Mouse (Mus musculus) liver, postnatal 0 days (tissue): ENCODE measurements around the gene Dnajc16. TPM values are rescaled to one million over a fixed set of nuclear protein-coding genes. Genes with fewer than 3 reads are reported as not detected.

Experiments used
- ATAC-seq: fragments of 200-750 bp; cut with Nextera tagmentation; 2 replicates; pipeline ENCODE4 v1.8.0; 2017; ENCODE audit warnings: mild to moderate bottlenecking, moderate library complexity
- DNase-seq: peaks from one replicate; pipeline ENCODE4 v3.0.0-alpha.2; 2016
- H3K27ac ChIP-seq: fragments of 300-500 bp; sonication (generic); 2 replicates; pipeline ENCODE4 v1.5.1; 2014; ENCODE audit warnings: antibody characterized with exemption, moderate library complexity, mild to moderate bottlenecking, low read depth
- H3K27me3 ChIP-seq: fragments of 300-500 bp; sonication (generic); 2 replicates; pipeline ENCODE4 v1.6.1; 2014; ENCODE audit warnings: low read length, control low read depth, mixed read lengths; ENCODE audit not compliant: insufficient read depth
- H3K36me3 ChIP-seq: fragments of 300-500 bp; sonication (generic); replicated peaks from 2 replicates; pipeline ENCODE4 v1.6.1; 2014; ENCODE audit warnings: mild to moderate bottlenecking, control low read depth, low read length, moderate library complexity, mixed read lengths; ENCODE audit not compliant: insufficient read depth
- H3K4me1 ChIP-seq: fragments of 300-500 bp; sonication (generic); 2 replicates; pipeline ENCODE4 v1.6.1; 2014; ENCODE audit warnings: antibody characterized with exemption, mild to moderate bottlenecking, control low read depth; ENCODE audit not compliant: insufficient read depth
- H3K4me2 ChIP-seq: fragments of 300-500 bp; sonication (generic); 2 replicates; pipeline ENCODE4 v1.6.1; 2014; ENCODE audit warnings: low read depth, mild to moderate bottlenecking, low read length, moderate library complexity, mixed read lengths
- H3K4me3 ChIP-seq: fragments of 300-500 bp; sonication (generic); 2 replicates; pipeline ENCODE4 v1.5.1; 2014; ENCODE audit warnings: low read depth, low read length
- H3K9ac ChIP-seq: fragments of 300-500 bp; sonication (generic); replicated peaks from 2 replicates; pipeline ENCODE4 v1.6.1; 2014; ENCODE audit warnings: mild to moderate bottlenecking, moderate library complexity
- H3K9me3 ChIP-seq: fragments of 300-500 bp; sonication (generic); 2 replicates; pipeline ENCODE4 v1.6.1; 2016; ENCODE audit warnings: mild to moderate bottlenecking, control low read depth, low read length, mixed read lengths
- CTCF ChIP-seq: sonication (generic); IDR thresholded peaks from 2 replicates; pipeline ENCODE4 v1.5.1; 2016; ENCODE audit warnings: antibody characterized with exemption, low read depth
- EP300 ChIP-seq: IDR thresholded peaks from 2 replicates; pipeline ENCODE4 v1.6.1; 2016; ENCODE audit warnings: antibody characterized with exemption, low read depth, mild to moderate bottlenecking
- WGBS: fragments of 180-500 bp; shearing (Covaris S2); extraction: QIAGEN DNeasy Blood & Tissue Kit; methylation state at CpG from one replicate; pipeline ENCODE4 v1.1.7; 2014; ENCODE audit not compliant: insufficient replicate concordance; 5-methylcytosine and 5-hydroxymethylcytosine counted together
- polyA plus RNA-seq: library from polyadenylated mRNA; unstranded; fragments of >200 nt; fragmentation: Nextera tagmentation; extraction: Ambion mirVana; gene quantifications from 2 replicates; pipeline ENCODE4 v1.2.1, GENCODE M21; 2015

The Dnajc16 gene
- polyA plus RNA-seq, 1 experiment from 2014 or later = 2.7 TPM

DNA sequence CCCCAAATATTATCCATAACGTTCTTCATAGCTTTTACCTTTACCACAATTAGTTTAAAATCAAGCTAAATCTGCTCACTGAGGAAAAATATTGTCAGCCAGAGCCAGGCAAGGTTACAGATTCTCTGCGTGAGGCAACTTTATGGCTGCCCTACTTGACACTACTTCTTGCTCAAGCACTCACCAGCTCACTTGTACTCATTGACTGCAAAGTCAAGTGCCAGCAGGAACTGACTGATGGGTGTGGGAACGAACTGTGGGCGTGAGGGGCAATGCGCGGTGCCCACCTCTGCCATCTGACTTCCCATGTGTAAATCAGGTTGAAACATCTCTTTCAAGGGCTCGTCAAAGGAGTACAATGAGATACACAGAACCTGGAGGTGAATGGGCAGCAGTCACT, 3.3 kb downstream of the Dnajc16 start:
- H3K36me3 ChIP-seq = peaks cover 34% of the 10 kb centered on the region
- H3K4me3 ChIP-seq = no peak overlapping the region
- no peaks in the 10 kb centered on the region for H3K27me3 ChIP-seq
- peaks cover 20% of the 10 kb centered on the region for H3K4me1 ChIP-seq
- ATAC-seq = no peak
- TF ChIP-seq EP300 (no peak), CTCF (no peak)
- no peak overlapping the region for H3K4me2 ChIP-seq
- no peak overlapping the region for H3K9ac ChIP-seq
- no peaks in the 10 kb centered on the region for H3K9me3 ChIP-seq
- WGBS = 90% methylated on average over 7 of the region's 7 CpGs
- no peak overlapping the region for H3K27ac ChIP-seq
- DNase-seq = no peak

- TF ChIP-seq CTCF (no peak), EP300 (no peak)
- no peak for ATAC-seq
- H3K4me2 ChIP-seq = no peak overlapping the region
Measured at GRCm38 (mm10) chr4:141787046-141787445, 3.7 kb downstream of the Dnajc16 start.

GRCm38 (mm10) chr4:141786141-141786540, 4.6 kb downstream of the Dnajc16 start:
- Histone ChIP-seq H3K4me1 (peaks cover 9% of the 10 kb centered on the region), H3K36me3 (peaks cover 39% of the 10 kb centered on the region), H3K9ac (no peak overlapping the region), H3K9me3 (no peaks in the 10 kb centered on the region), H3K4me3 (no peak overlapping the region), H3K4me2 (no peak overlapping the region), H3K27ac (no peak overlapping the region), H3K27me3 (no peaks in the 10 kb centered on the region)
- DNase-seq (no peak), ATAC-seq (no peak)
- TF ChIP-seq CTCF (no peak), EP300 (no peak)
- WGBS = 87% methylated on average over 13 of the region's 13 CpGs

More at GRCm38 (mm10) chr4:141787046-141787445, 3.7 kb downstream of the Dnajc16 start:
- H3K36me3 ChIP-seq = peaks cover 37% of the 10 kb centered on the region
- H3K9ac ChIP-seq = no peak overlapping the region
- H3K4me1 ChIP-seq = peaks cover 16% of the 10 kb centered on the region
- DNase-seq = no peak
- WGBS = 88% methylated on average over 6 of the region's 6 CpGs
- no peak overlapping the region for H3K27ac ChIP-seq
- H3K4me3 ChIP-seq = no peak overlapping the region
- H3K27me3 ChIP-seq = no peaks in the 10 kb centered on the region
- H3K9me3 ChIP-seq = no peaks in the 10 kb centered on the region

DNA sequence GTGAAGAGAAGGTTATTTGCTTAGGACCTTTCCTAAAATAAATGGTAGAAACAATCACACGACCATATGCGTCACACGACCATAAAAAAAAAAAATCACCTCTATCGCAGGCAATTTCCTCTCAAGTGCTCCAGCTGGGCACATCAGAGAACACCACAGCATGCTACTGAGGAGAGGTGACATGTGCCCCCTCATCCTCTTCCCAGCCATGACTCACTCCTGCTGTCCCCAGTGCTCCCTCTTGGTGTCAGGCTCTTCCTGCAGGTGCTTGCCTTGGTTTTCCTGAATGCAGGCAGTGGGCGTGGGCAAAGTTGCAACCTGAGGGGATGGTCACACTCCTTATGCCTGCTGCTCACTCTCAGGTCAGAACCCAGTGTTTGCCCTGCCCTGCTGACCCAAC, 5.9 kb downstream of the Dnajc16 start:
- no peaks in the 10 kb centered on the region for H3K9me3 ChIP-seq
- peaks cover 4% of the 10 kb centered on the region for H3K4me1 ChIP-seq
- no peak for ATAC-seq
- no peak for DNase-seq
- WGBS = 88% methylated on average over 5 of the region's 5 CpGs
- peaks cover 52% of the 10 kb centered on the region for H3K36me3 ChIP-seq
- no peak overlapping the region for H3K4me3 ChIP-seq
- TF ChIP-seq CTCF (no peak), EP300 (no peak)
- no peak overlapping the region for H3K27ac ChIP-seq
- H3K27me3 ChIP-seq = no peaks in the 10 kb centered on the region
- no peak overlapping the region for H3K9ac ChIP-seq
- no peak overlapping the region for H3K4me2 ChIP-seq

GRCm38 (mm10) chr4:141781201-141781985, 9.3 kb downstream of the Dnajc16 start:
- WGBS = 93% methylated on average over 8 of the region's 8 CpGs
- Histone ChIP-seq H3K27ac (no peak overlapping the region), H3K27me3 (no peaks in the 10 kb centered on the region), H3K4me3 (no peak overlapping the region), H3K9ac (no peak overlapping the region), H3K9me3 (no peaks in the 10 kb centered on the region), H3K4me2 (no peak overlapping the region), H3K36me3 (peaks cover 49% of the 10 kb centered on the region), H3K4me1 (no peaks in the 10 kb centered on the region)
- DNase-seq = no peak
- ATAC-seq = no peak
- TF ChIP-seq CTCF = no peak
- no peak for TF ChIP-seq EP300

- Histone ChIP-seq H3K27me3 (no peaks in the 10 kb centered on the region), H3K4me1 (no peaks in the 10 kb centered on the region), H3K9me3 (no peaks in the 10 kb centered on the region), H3K4me3 (no peak overlapping the region), H3K36me3 (peaks cover 55% of the 10 kb centered on the region), H3K27ac (no peak overlapping the region), H3K4me2 (no peak overlapping the region), H3K9ac (no peak overlapping the region)
- ATAC-seq (no peak), DNase-seq (no peak)
- TF ChIP-seq CTCF (no peak), EP300 (no peak)
- 97% methylated on average over 8 of the region's 8 CpGs for WGBS
Measured at GRCm38 (mm10) chr4:141779828-141780227, 10.9 kb downstream of the Dnajc16 start.
